Comparison of ENCODE assay signal across 26 mouse cellular contexts in genomic region chrX:101973028-101973427, GRCm38 (mm10).
"Had no signal": no experiment of that assay in that cellular context is flagged by ENCODE, and none has a peak within 500 bp of the region (broad histone marks: within the 10 kb centered on the region; RNA-seq: fewer than 3 reads in every experiment).

No protein-coding gene starts in this region.

- H3K9ac ChIP-seq: hindbrain, embryonic 12.5 days; hindbrain, embryonic 14.5 days; intestine, embryonic 15.5 days; limb, embryonic 12.5 days; liver, embryonic 13.5 days; liver, embryonic 15.5 days; liver, postnatal 0 days had no signal

- H3K9me3 ChIP-seq: hindbrain, embryonic 10.5 days; hindbrain, embryonic 12.5 days; intestine, embryonic 15.5 days; limb, embryonic 10.5 days; limb, embryonic 12.5 days; liver, embryonic 13.5 days; liver, embryonic 15.5 days had no signal

- H3K27me3 ChIP-seq: intestine, embryonic 15.5 days had no signal

- H3K4me3 ChIP-seq: gastrocnemius, adult 2 months; hindbrain, embryonic 10.5 days; hindbrain, embryonic 12.5 days; intestine, embryonic 15.5 days; layer of hippocampus, adult 2 months; left cerebral cortex, adult 2 months; limb, embryonic 10.5 days; limb, embryonic 12.5 days; liver, embryonic 13.5 days; liver, embryonic 15.5 days had no signal

- H3K36me3 ChIP-seq: hindbrain, embryonic 10.5 days; hindbrain, embryonic 12.5 days; intestine, embryonic 15.5 days; limb, embryonic 10.5 days; limb, embryonic 12.5 days; liver, embryonic 13.5 days; liver, embryonic 15.5 days had no signal

- H3K27ac ChIP-seq: gastrocnemius, adult 2 months; hindbrain, embryonic 10.5 days; hindbrain, embryonic 12.5 days; hindbrain, embryonic 14.5 days; intestine, embryonic 15.5 days; layer of hippocampus, adult 2 months; left cerebral cortex, adult 2 months; limb, embryonic 10.5 days; limb, embryonic 12.5 days; liver, embryonic 13.5 days; liver, embryonic 15.5 days had no signal

- H3K4me1 ChIP-seq: hindbrain, embryonic 10.5 days; hindbrain, embryonic 12.5 days; intestine, embryonic 15.5 days; limb, embryonic 12.5 days; liver, embryonic 13.5 days; liver, embryonic 15.5 days had no signal

- DNase-seq: gastrocnemius, adult 2 months; gastrocnemius, postnatal 10 days; gastrocnemius, postnatal 25 days; heart, postnatal 14 days; heart, postnatal 4 days; kidney, adult 18-20 months; kidney, adult 8-10 months; kidney, postnatal 10 days; kidney, postnatal 25 days; kidney, postnatal 4 days; liver; liver, embryonic 13.5 days; liver, postnatal 0 days had no signal

- H3K4me2 ChIP-seq: hindbrain, embryonic 12.5 days; hindbrain, embryonic 14.5 days; intestine, embryonic 15.5 days; limb, embryonic 12.5 days; liver, embryonic 11.5 days; liver, embryonic 13.5 days; liver, embryonic 15.5 days had no signal

- ATAC-seq: hindbrain, embryonic 16.5 days; inflammation-experienced regulatory T-cells, adult 6 months; intestine, embryonic 15.5 days; intestine, postnatal 0 days; liver, postnatal 0 days had no signal
